Mouse (Mus musculus): Measurements from ENCODE around the gene Slc12a5. TPM values are rescaled to one million over a fixed set of nuclear protein-coding genes. Genes with fewer than 3 reads are reported as not detected.

Slc12a5 gene
- total RNA-seq, 2 experiments from 2014 or later = 0.90 to 1.1 TPM

- DNase-seq = no peak
Measured at GRCm38 (mm10) chr2:164947930-164948329, 12.7 kb upstream of the Slc12a5 start.

- no peak for DNase-seq
Measured at GRCm38 (mm10) chr2:164948962-164949361, 11.6 kb upstream of the Slc12a5 start.

- DNase-seq = no peak
Measured at GRCm38 (mm10) chr2:164950501-164950900, 10.1 kb upstream of the Slc12a5 start.

DNA sequence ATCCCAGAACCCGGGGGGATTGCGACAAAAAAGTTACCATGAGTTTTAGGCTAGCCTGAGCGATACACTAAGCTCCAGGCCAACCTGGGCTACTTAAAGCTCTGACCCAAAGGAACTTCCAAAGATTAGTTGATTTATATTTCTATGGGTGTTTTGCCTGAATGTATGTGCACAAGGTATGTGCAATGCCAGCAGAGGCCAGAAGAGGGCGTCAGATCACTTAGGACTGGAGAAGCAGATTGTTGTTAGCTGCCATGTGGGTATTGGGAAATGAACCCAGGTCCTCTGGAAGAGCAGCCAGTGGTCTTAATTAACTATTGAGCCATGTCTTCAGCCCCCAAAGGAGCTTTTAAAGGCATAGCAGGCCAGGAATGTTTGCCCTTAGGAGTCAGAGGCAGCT is 8.9 kb upstream of the Slc12a5 start:
- DNase-seq = no peak

DNA sequence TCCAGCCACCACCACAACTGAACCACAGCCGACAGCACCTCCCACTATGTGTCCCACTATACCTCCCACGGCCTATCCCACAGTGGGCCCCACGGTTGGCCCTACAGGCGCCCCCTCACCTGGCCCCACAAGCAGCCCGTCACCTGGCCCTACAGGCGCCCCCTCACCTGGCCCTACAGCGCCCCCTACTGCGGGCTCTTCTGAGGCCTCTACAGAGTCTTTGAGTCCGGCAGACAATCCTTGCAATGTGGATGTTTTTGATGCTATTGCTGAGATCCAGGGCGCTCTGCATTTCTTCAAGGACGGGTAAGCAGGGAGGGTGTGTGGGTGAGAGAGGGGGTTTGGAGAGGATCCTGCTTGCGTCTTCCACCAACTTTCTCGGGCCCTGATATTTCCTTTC is 8.2 kb upstream of the Slc12a5 start:
- DNase-seq = no peak

DNA sequence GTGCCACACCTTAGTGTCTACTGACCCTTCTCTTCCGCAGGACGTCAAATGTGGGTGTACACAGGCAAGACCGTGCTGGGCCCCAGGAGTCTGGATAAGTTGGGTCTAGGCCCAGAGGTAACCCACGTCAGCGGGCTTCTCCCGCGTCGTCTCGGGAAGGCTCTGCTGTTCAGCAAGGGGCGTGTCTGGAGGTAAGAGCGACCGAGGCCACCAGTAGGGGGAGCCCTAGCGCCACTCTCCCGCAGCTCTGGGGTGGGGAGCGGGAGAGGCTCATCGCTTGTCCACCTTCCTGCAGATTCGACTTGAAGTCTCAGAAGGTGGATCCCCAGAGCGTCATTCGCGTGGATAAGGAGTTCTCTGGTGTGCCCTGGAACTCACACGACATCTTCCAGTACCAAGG is 7.4 kb upstream of the Slc12a5 start:
- DNase-seq = peak; percentile 88

GRCm38 (mm10) chr2:164955725-164956124 is 4.9 kb upstream of the Slc12a5 start:
- DNase-seq = no peak

- DNase-seq = no peak
Measured at GRCm38 (mm10) chr2:164956195-164956594, 4.4 kb upstream of the Slc12a5 start.

- DNase-seq = no peak
Measured at GRCm38 (mm10) chr2:164957548-164958315, 2.9 kb upstream of the Slc12a5 start.

DNA sequence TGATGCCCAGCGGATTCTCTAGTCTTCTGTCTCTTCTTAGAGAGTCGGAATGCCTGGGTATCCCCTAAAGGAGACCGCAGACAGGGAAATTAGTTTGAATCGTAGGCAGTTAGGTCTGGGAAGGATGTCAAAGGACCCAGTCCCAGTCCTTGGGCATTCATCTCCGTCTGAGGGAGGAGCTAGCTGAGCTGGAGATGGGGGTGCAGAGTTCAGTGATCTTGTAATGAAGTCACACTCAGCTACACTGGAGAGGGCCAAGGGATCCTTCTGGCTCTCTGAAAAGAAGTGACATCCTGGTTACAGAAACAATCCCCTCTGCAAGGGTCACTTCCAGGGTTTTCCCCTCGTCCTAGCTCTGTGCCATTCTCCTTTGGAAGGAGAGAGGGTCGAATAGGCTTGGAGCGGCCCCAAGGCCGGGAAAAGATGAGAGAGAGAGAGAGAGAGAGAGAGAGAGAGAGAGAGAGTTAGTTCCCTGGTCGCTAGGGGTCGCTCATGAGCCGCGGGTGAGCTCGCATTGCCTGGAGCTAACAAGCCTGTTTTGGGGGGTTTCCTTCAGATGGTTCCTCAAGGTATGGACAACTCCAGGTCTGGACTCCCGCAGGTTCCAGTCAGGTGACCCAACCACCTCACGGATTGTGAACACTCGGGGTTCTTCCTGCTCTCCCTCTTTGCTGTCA is 1.0 kb downstream of the Slc12a5 start:
- DNase-seq = peak; percentile 76

DNA sequence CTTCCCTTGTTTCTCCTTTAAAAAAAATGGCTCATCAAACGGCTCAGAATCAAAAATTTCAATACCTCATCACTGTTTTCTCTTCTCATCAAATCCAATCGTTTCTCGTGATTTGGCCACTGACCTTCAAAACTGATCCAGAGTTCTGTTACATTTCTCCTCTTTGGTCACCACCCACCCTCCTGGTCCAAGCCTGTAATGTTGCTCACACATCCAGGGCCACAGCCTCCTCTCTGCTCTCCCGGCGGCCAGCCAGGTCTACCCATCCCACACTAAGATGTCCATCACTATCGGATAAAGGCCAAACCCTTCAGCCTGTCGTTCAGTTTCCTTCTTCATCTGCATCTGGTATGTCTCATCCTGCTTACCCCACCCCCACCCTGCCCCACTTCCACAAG is 1.6 kb downstream of the Slc12a5 start:
- no peak for DNase-seq

GRCm38 (mm10) chr2:164964242-164964894 is 3.8 kb downstream of the Slc12a5 start:
- DNase-seq = no peak

- no peak for DNase-seq
Measured at GRCm38 (mm10) chr2:164964981-164965380, 4.4 kb downstream of the Slc12a5 start.

DNA sequence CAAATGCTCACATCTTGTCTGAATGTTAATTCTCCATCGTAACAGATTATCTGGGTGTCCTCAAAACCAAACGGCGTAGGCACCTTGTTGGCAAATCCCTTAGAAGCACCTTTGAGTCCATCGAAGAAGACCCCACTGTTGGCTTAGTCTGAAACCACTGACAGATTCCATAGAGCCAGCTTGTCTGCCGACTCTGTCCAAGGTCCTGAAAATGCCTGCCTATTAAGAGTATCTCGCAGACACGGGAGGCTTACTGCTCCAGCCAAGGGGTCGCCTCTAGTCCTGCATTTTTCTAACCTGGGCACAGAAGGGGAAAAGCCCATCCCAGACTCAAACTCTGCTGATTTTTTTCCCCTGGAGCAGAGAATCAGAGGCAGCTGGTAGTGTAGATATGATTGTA is 5.8 kb downstream of the Slc12a5 start:
- DNase-seq = peak; percentile 65

DNA sequence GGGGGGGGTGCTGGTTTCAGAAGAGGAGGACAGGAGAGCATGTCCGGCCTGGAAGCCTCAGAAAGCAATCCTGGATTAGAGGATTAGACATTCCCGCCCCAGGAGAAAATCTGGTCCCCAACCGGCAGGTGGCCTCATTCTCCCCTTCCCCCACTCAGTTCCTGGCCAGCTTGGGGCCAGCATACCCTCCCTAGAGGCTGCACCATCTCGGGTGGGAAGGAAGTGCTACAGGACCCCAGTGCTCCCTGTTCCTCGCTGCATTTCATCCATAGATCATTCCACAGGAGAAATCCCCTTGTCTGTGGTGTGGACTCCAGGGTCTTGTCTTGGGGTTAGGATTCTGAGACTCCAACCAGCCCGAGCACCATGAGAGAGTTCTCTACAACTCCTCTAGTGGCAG is 6.6 kb downstream of the Slc12a5 start:
- DNase-seq = no peak

DNA sequence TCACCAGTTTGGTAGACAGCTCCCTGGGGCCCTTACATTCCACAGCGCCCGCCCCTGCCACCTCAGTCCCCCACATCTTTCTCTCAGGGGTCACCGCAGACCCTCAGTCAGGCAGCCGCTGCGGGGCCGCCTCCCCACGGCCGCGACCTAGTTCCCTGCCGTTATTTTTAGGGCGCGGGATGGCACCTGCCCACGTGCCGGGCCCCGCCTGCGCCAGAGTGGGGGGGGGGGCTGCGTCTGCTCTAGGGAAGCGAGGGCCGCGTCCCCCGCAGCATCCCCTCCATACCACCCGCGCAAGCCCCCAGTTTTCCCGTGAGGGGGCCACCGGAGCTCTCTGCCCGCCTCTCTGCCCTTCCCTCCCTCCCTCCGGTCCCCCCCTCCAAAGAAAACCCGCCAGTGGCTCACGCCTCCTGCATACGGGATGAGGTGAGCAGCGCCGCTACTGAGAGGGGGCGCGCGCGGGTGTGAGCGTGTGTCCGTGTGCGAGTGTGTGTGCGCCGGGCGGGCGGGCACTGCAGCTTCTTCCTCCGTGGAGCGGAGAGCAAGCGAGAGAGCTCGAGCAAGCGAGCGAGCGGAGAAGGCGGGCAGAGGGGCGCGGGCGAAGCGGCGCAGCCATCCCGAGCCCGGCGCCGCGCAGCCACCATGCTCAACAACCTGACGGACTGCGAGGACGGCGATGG is 7.3 kb downstream of the Slc12a5 start:
- no peak for DNase-seq

GRCm38 (mm10) chr2:164968451-164968851 is 7.8 kb downstream of the Slc12a5 start:
- DNase-seq = peak; percentile 89

DNA sequence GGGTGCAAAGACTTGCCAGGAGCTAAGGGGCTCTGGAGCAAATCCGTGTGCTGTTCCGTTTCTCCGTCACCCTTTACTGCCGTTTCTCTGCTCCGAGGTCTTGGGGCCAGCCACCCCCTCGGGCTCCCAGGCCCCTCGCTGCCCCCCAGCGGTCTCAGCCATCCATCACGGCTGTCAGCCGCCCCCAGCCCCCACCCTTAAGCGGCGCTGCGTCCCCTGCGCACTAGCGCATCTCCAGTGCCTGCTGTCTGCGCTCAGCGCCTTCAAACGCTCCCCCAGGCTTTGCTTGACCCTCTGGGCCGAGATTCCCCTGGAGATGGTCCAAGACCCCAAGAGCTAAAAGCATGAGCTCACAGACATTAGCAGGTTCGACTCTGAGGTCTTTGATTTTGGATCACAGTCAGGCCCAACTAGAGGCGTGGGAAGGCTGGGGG is 8.8 kb downstream of the Slc12a5 start:
- no peak for DNase-seq

GRCm38 (mm10) chr2:164970631-164971196 is 10.1 kb downstream of the Slc12a5 start:
- DNase-seq = no peak

DNA sequence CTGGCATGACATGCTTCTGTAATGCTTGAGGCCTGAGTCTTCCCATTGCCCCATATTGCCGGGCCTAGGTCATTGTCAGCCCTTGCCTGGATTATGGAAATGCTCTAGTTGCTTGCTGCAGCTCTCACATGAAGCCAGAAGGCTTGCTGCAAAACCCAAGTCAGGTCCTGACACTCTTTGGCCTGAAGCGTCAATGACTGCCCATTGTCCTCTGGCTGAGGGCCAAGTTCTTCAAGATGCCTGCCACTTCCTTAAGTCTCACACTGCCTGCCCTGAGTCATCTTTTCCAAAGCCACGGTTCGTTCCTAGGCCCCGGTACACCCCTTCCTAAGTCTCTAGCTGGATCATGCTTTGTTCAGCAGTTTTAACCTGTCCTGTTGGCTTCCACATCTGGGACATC is 12.0 kb downstream of the Slc12a5 start:
- DNase-seq = no peak

GRCm38 (mm10) chr2:164975611-164976010 is 15.0 kb downstream of the Slc12a5 start:
- DNase-seq = no peak

DNA sequence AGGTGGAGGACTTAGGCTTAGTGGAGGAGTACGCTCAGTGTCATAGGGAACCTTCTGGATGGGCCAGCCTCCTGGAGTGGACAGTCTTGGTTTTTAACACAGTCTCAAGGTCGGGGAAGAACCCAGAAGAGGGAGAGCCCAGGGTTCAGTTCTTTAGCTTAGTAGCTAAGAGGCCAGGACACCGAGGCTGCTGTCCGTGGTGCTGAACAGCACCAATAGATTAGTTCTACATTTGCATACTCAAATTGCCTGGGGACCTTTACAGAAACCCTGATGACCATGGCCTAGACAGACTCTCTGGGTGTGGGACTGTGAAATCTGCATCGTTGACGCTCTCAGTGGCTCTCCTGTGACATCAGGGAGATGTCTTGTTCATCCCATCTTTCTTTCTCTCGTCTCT is 19.1 kb downstream of the Slc12a5 start:
- peak; percentile 76 for DNase-seq

DNA sequence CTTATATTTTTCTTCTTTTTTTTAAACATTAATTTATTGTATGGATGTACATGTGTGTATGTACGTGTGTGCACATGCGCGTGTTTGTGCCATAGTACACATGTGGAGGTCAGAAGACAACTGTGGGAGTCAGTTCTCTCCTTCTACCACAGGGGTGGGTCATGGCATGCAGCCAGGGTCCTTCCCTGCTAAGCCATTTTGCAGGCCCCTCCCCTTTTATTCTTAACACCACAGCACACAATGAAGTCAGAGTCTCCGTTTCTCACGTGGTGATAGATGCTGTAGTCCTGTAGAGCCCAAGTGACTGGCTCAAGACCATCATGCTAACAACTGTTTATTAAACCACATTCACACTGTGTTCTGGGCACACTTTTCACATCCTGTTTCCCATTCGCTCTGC is 25.4 kb downstream of the Slc12a5 start:
- DNase-seq = no peak
